Mouse (Mus musculus) spleen, postnatal 14 days (tissue): ENCODE measurements around the gene Eno2.
A peak's percentile ranks its signal among the peaks of the same experiment; 100 is the strongest.
"Not testable (repeated sequence)": the region's sequence is repeated elsewhere in the genome, so short reads cannot be mapped to it uniquely, and the experiment has no call there.

Source experiments
- DNase-seq, 2 experiments: peaks; one replicate each; pipeline ENCODE4 v3.0.0; 2021 to 2022; ENCODE audit warnings: low spot score in 2 of 2

The Eno2 gene

GRCm38 (mm10) chr6:124805341-124806321, 36.2 kb upstream of the Eno2 start:
- peak; percentile 54 to 71 for DNase-seq

- no peak for DNase-seq
Observed at GRCm38 (mm10) chr6:124804341-124804740, 34.9 kb upstream of the Eno2 start.

GRCm38 (mm10) chr6:124803691-124804090, 34.2 kb upstream of the Eno2 start:
- not testable (repeated sequence) for DNase-seq

GRCm38 (mm10) chr6:124803061-124803460, 33.6 kb upstream of the Eno2 start:
- no peak for DNase-seq

GRCm38 (mm10) chr6:124802400-124802799, 32.9 kb upstream of the Eno2 start:
- DNase-seq: not testable (repeated sequence)

GRCm38 (mm10) chr6:124796200-124796599, 26.7 kb upstream of the Eno2 start:
- DNase-seq: no peak

GRCm38 (mm10) chr6:124795781-124796180, 26.3 kb upstream of the Eno2 start:
- DNase-seq: no peak

GRCm38 (mm10) chr6:124791911-124792310, 22.4 kb upstream of the Eno2 start:
- DNase-seq: no peak

- DNase-seq: no peak
Observed at GRCm38 (mm10) chr6:124790121-124790520, 20.6 kb upstream of the Eno2 start.

- DNase-seq: no peak
Observed at GRCm38 (mm10) chr6:124789519-124789918, 20.0 kb upstream of the Eno2 start.

GRCm38 (mm10) chr6:124787722-124788121, 18.2 kb upstream of the Eno2 start:
- DNase-seq: no peak

GRCm38 (mm10) chr6:124786756-124787420, 17.4 kb upstream of the Eno2 start:
- DNase-seq: no peak

GRCm38 (mm10) chr6:124782436-124782835, 13.0 kb upstream of the Eno2 start:
- DNase-seq: peak in 1 of 2 experiments; percentile 16

- DNase-seq: no peak
Observed at GRCm38 (mm10) chr6:124780917-124781316, 11.4 kb upstream of the Eno2 start.

GRCm38 (mm10) chr6:124779984-124780416, 10.5 kb upstream of the Eno2 start:
- no peak for DNase-seq

GRCm38 (mm10) chr6:124779222-124779983, 9.9 kb upstream of the Eno2 start, which contains the start of gene Lrrc23:
TSS of gene Lrrc23 (minus strand) at chr6:124779727.
- peak in 1 of 2 experiments; percentile 16 for DNase-seq

- DNase-seq: no peak
Observed at GRCm38 (mm10) chr6:124770511-124770910, 1.0 kb upstream of the Eno2 start.

- no peak for DNase-seq
Observed at GRCm38 (mm10) chr6:124770013-124770412, 540 bp upstream of the Eno2 start.

- no peak for DNase-seq
Observed at GRCm38 (mm10) chr6:124768704-124769044, 799 bp downstream of the Eno2 start.

- DNase-seq: no peak
Observed at GRCm38 (mm10) chr6:124767920-124768703, 1.4 kb downstream of the Eno2 start.

GRCm38 (mm10) chr6:124767536-124767919, 1.9 kb downstream of the Eno2 start:
- no peak for DNase-seq
